ENCODE assay signal across 10 mouse cellular contexts in the genomic region with DNA sequence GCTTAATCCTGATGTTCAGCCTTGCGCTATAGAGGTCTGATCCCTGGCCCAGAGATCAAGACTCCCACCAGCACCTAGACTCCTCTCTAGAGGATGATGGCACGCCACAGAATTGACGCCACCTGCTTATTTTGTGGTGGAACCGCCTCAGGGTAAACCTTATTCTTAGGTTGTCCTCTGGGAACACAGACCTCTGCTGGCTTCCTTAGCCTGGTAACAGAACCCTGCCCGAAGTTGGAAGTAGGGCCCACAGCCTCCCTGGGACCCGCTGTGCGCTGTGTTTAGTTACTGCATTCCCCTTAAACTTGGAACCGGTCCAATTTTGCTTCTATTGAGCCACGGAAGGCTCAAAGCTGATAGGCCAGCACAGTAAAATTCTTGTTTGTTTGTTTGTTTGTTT. TPM values are rescaled to one million over a fixed set of nuclear protein-coding genes. Genes with fewer than 3 reads are reported as not detected.
DNase-seq lines count a peak whose midpoint lies in the region; ATAC-seq and TF ChIP-seq lines count a peak whose summit lies in the region.
"Had no signal": no experiment of that assay in that cellular context is flagged by ENCODE, and none has a peak within 500 bp of the region (broad histone marks: within the 10 kb centered on the region; RNA-seq: fewer than 3 reads in every experiment).

No protein-coding gene starts in this region.

- no peak for ATAC-seq in cerebellum, adult (ENCODE audit: insufficient number of reproducible peaks, low FRiP score, low TSS enrichment)
- no peak for ATAC-seq in lung, postnatal 0 days
- ATAC-seq in hindbrain, embryonic 15.5 days (ENCODE audit: low FRiP score, low read depth) = no peak
- ATAC-seq in frontal cortex, adult (ENCODE audit: low TSS enrichment) = no peak
- ATAC-seq: inflammation-experienced regulatory T-cells, adult 6 months had no signal

- no peak for TF ChIP-seq CTCF in lung, postnatal 0 days (IDR thresholded peaks at IDR 0.05)
- TF ChIP-seq CTCF in small intestine, adult 2 months (IDR thresholded peaks at IDR 0.05; ENCODE audit: extremely low read depth, insufficient read length, insufficient replicate concordance, low read depth, low read length) = no peak

- peak overlapping the region; percentile 36; the same call in 1 of the 2 replicates for H3K4me3 ChIP-seq in lung, postnatal 0 days (ENCODE audit: low read depth, low read length)
- H3K4me3 ChIP-seq in hindbrain, embryonic 15.5 days = peak overlapping the region; percentile 43; the same call in 1 of the 2 replicates
- H3K4me3 ChIP-seq in small intestine, adult 2 months (ENCODE audit: low read depth, low read length) = peak overlapping the region; percentile 18

- no peak overlapping the region for H3K27ac ChIP-seq in lung, postnatal 0 days (ENCODE audit: low read length)
- no peak overlapping the region for H3K27ac ChIP-seq in hindbrain, embryonic 15.5 days (replicated peaks)
- no peak overlapping the region for H3K27ac ChIP-seq in small intestine, adult 2 months (ENCODE audit: insufficient read depth, low read depth, low read length)

- TF ChIP-seq POLR2A in small intestine, adult 2 months (IDR thresholded peaks at IDR 0.05; ENCODE audit: low read depth, low read length) = no peak

- DNase-seq in cerebellum, postnatal 10 days = peak; percentile 22 to 39
- DNase-seq in lung, postnatal 0 days (ENCODE audit: low spot score) = no peak
- no peak for DNase-seq in lung, postnatal 4 days
- no peak for DNase-seq in adrenal gland, adult 2 months
- DNase-seq: right cerebral cortex, postnatal 14 days had no signal

- H3K9ac ChIP-seq in lung, postnatal 0 days (replicated peaks; ENCODE audit: low read depth) = no peak overlapping the region
- no peak overlapping the region for H3K9ac ChIP-seq in hindbrain, embryonic 15.5 days

- H3K4me1 ChIP-seq in lung, postnatal 0 days (ENCODE audit: insufficient read depth, low read depth, low read length) = peaks cover 22% of the 10 kb centered on the region; the same call in 1 of the 2 replicates
- H3K4me1 ChIP-seq in hindbrain, embryonic 15.5 days (replicated peaks) = peaks cover 37% of the 10 kb centered on the region
- H3K4me1 ChIP-seq in small intestine, adult 2 months (ENCODE audit: control insufficient read depth, insufficient read depth, insufficient read length, low read length) = peaks cover 18% of the 10 kb centered on the region

- no peak for TF ChIP-seq EP300 in lung, postnatal 0 days (IDR thresholded peaks at IDR 0.05)

- H3K36me3 ChIP-seq in lung, postnatal 0 days (ENCODE audit: insufficient read depth, low read length) = no peaks in the 10 kb centered on the region
- H3K36me3 ChIP-seq in hindbrain, embryonic 15.5 days = no peaks in the 10 kb centered on the region
- H3K36me3 ChIP-seq in small intestine, adult 2 months (ENCODE audit: control insufficient read depth, insufficient read depth, low read length) = no peaks in the 10 kb centered on the region

- H3K9me3 ChIP-seq in lung, postnatal 0 days (ENCODE audit: low read length) = no peaks in the 10 kb centered on the region
- H3K9me3 ChIP-seq in hindbrain, embryonic 15.5 days = no peaks in the 10 kb centered on the region

- H3K4me2 ChIP-seq in lung, postnatal 0 days (replicated peaks; ENCODE audit: low read depth, low read length) = no peak overlapping the region
- H3K4me2 ChIP-seq in hindbrain, embryonic 15.5 days = no peak overlapping the region; the same call in 1 of the 2 replicates

- H3K27me3 ChIP-seq in lung, postnatal 0 days (replicated peaks; ENCODE audit: insufficient read depth, low read length) = peaks cover 29% of the 10 kb centered on the region
- peaks cover 71% of the 10 kb centered on the region for H3K27me3 ChIP-seq in hindbrain, embryonic 15.5 days
- H3K27me3 ChIP-seq in small intestine, adult 2 months (ENCODE audit: control insufficient read depth, insufficient read depth, low read length) = peaks cover 35% of the 10 kb centered on the region; the same call in 1 of the 2 replicates

- WGBS in lung, postnatal 0 days = 19% methylated on average over 9 of the region's 9 CpGs
- 5% methylated on average over 9 of the region's 9 CpGs for WGBS in hindbrain, embryonic 15.5 days
- WGBS in small intestine, adult 2 months = 22% methylated on average over 9 of the region's 9 CpGs

RNA-seq across cellular contexts. Expression of a gene that starts 2.3 kb away (rescaled TPM):
- polyA plus RNA-seq in lung, postnatal 0 days (2015; fragmentation: Nextera tagmentation; extraction: Ambion mirVana) = 1.7 and 1.9 TPM in 2 replicates
- 8.1 and 8.7 TPM in 2 replicates for polyA plus RNA-seq in hindbrain, embryonic 15.5 days (2015; fragmentation: Nextera tagmentation; extraction: Ambion mirVana)
- polyA plus RNA-seq in small intestine, adult 2 months (2012; rRNA removed) = 2.4 and 5.4 TPM in 2 replicates
- total RNA-seq in adrenal gland, adult 2 months (2021) = 10 to 100 TPM; 29.6 to 46.6 TPM
- 34.6 and 43.2 TPM in 2 replicates for polyA plus RNA-seq in adrenal gland, adult 2 months (2012; rRNA removed)
- polyA plus RNA-seq: inflammation-experienced regulatory T-cells, adult 6 months had no signal

Comparison
In these comparisons a context has a peak if more than half of its experiments do, and no peak if none do; other contexts are left out.
1. DNase-seq: peak in cerebellum, postnatal 10 days (2 of 2); none in lung, postnatal 0 days (single experiment), lung, postnatal 4 days (0 of 2) and adrenal gland, adult 2 months (single experiment).
2. Peak in every context shown above with its lines, with median percentiles within 50 percentile points of each other: H3K4me3 ChIP-seq.